Mouse (Mus musculus) limb, embryonic 14.5 days (tissue): Measurements from ENCODE around the gene Tmem129. TPM values are rescaled to one million over a fixed set of nuclear protein-coding genes. Genes with fewer than 3 reads are reported as not detected.
A peak's percentile ranks its signal among the peaks of the same experiment; 100 is the strongest.

Experiments
- ATAC-seq: fragments of 200-750 bp; cut with Nextera tagmentation; 2 replicates; pipeline ENCODE4 v1.8.0; 2017; ENCODE audit warnings: low read depth, moderate number of reproducible peaks, moderate TSS enrichment; ENCODE audit not compliant: low FRiP score
- DNase-seq: peaks from one replicate; pipeline ENCODE4 v3.0.0-alpha.2; 2015; ENCODE audit warnings: low spot score
- H3K27ac ChIP-seq: fragments of 300-500 bp; sonication (generic); replicated peaks from 2 replicates; pipeline ENCODE4 v1.5.1; 2014; ENCODE audit warnings: low read depth, mild to moderate bottlenecking, low read length, moderate library complexity, mixed read lengths
- H3K27me3 ChIP-seq: fragments of 300-500 bp; sonication (generic); 2 replicates; pipeline ENCODE4 v1.6.1; 2014; ENCODE audit warnings: low read length, mixed read lengths; ENCODE audit not compliant: control insufficient read depth, insufficient read depth
- H3K36me3 ChIP-seq: fragments of 300-500 bp; sonication (generic); 2 replicates; pipeline ENCODE4 v1.6.1; 2014; ENCODE audit warnings: mild to moderate bottlenecking, low read length, moderate library complexity, mixed read lengths; ENCODE audit not compliant: control insufficient read depth, insufficient read depth
- H3K4me1 ChIP-seq: fragments of 300-500 bp; sonication (generic); 2 replicates; pipeline ENCODE4 v1.6.1; 2014; ENCODE audit warnings: antibody characterized with exemption, low read length, mixed read lengths; ENCODE audit not compliant: control insufficient read depth, insufficient read depth
- H3K4me2 ChIP-seq: fragments of 300-500 bp; sonication (generic); replicated peaks from 2 replicates; pipeline ENCODE4 v1.6.1; 2014; ENCODE audit warnings: low read depth, mild to moderate bottlenecking, low read length, moderate library complexity; ENCODE audit not compliant: severe bottlenecking
- H3K4me3 ChIP-seq: fragments of 300-500 bp; sonication (generic); replicated peaks from 2 replicates; pipeline ENCODE4 v1.5.1; 2014; ENCODE audit warnings: low read length
- H3K9ac ChIP-seq: fragments of 300-500 bp; sonication (generic); 2 replicates; pipeline ENCODE4 v1.6.1; 2014; ENCODE audit warnings: mild to moderate bottlenecking, low read depth, low read length, moderate library complexity; ENCODE audit not compliant: severe bottlenecking
- H3K9me3 ChIP-seq: fragments of 300-500 bp; sonication (generic); 2 replicates; pipeline ENCODE4 v1.6.1; 2016; ENCODE audit warnings: low read length; ENCODE audit not compliant: control insufficient read depth
- POLR2A ChIP-seq: fragments of 200-500 bp; IDR thresholded peaks from 2 replicates; pipeline ENCODE4 v1.8.0; 2012; ENCODE audit warnings: inconsistent platforms, mild to moderate bottlenecking, moderate library complexity, borderline replicate concordance; ENCODE audit not compliant: insufficient read depth, insufficient read length; ENCODE audit errors: extremely low read depth
- WGBS: fragments of 180-500 bp; shearing (Covaris S2); extraction: QIAGEN DNeasy Blood & Tissue Kit; methylation state at CpG from one replicate; pipeline ENCODE4 v1.1.7; 2014; 5-methylcytosine and 5-hydroxymethylcytosine counted together
- polyA plus RNA-seq, 2 experiments: library from polyadenylated mRNA; depleted of rRNA in 1 of 2; stranded (reverse) in 1 of 2; unstranded in 1 of 2; fragments of >200 nt; fragmentation: Nextera tagmentation in 1 of 2; extraction: Ambion mirVana in 1 of 2; gene quantifications; 2 replicates each; pipeline versions ENCODE4 v1.2.1 to v1.2.3; 2012 to 2014

Gene Tmem129
- polyA plus RNA-seq, 2 experiments, result 44.9 to 49.9 TPM

DNA sequence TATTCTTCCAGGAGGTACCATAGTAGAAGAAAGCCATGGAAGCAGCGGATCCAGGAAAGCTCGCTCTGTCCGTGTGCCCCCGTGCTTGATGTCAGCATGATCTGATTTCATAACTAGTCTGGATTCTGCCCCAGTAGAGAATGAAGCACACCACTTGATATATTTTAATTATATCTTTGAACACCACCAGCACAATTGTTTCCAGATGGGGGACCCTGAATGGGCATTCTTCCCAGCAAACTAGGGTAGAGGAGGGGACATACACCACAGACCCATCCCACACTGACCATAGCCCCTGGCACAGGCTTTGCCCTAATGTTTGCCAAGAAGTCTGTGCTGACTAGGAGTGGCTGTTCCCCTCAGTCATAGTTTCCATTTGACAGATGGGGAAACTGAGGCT is 26.7 kb upstream of the Tmem129 start:
- Histone ChIP-seq H3K4me2 (no peak overlapping the region), H3K27ac (no peak overlapping the region), H3K4me3 (no peak overlapping the region), H3K9ac (no peak overlapping the region), H3K4me1 (peaks cover 20% of the 10 kb centered on the region), H3K27me3 (no peaks in the 10 kb centered on the region), H3K9me3 (no peaks in the 10 kb centered on the region), H3K36me3 (no peaks in the 10 kb centered on the region)
- no peak for ATAC-seq
- DNase-seq, result no peak
- WGBS, result 70% methylated on average over 4 of the region's 4 CpGs
- no peak for TF ChIP-seq POLR2A

DNA sequence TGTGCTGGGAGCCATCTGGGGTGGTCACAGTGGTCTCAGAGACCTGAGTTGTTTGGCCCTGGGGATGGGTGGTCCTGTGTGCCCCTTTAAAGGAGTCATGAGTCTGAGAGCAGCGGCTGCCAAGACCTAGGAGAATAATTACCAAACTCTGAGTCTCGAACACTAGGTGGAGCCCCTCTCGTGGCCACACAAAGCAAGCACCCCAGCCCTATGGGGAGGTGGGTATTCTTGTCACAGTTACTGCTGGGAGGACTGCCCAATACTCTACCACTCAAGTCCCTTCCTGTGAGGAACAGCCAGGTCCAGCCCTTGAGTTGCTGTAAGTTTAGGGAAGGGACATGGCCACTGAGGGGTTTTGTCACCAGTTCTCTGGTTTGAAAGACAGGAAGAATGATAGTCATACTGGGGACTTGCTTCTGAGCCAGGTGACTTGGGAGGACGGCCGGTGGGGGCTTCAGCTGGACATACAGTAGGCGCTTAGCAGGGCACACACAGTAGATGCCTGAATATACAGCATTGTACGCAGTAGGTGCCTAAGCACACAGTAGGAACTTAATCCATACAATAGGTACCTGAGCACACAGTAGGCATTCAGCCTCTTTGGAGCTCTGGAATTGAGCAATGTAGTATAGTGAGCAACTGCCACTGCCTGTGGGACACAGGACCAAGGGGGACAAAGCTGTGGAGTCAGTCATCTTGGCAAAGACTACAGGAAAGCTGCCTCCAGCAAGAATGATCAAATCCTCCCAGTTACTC is 25.9 kb upstream of the Tmem129 start:
- Histone ChIP-seq H3K9ac (no peak overlapping the region), H3K27me3 (no peaks in the 10 kb centered on the region), H3K27ac (no peak overlapping the region), H3K4me3 (no peak overlapping the region), H3K9me3 (no peaks in the 10 kb centered on the region), H3K4me1 (peaks cover 12% of the 10 kb centered on the region), H3K4me2 (no peak overlapping the region), H3K36me3 (no peaks in the 10 kb centered on the region)
- 45% methylated on average over 7 of the region's 7 CpGs for WGBS
- ATAC-seq, result no peak
- TF ChIP-seq POLR2A, result no peak
- peak; percentile 67 for DNase-seq

- no peak overlapping the region for H3K4me3 ChIP-seq
- H3K9ac ChIP-seq, result no peak overlapping the region
- TF ChIP-seq POLR2A, result no peak
- no peak for DNase-seq
- 78% methylated on average over 4 of the region's 4 CpGs for WGBS
- no peak for ATAC-seq
- no peaks in the 10 kb centered on the region for H3K27me3 ChIP-seq
- H3K9me3 ChIP-seq, result no peaks in the 10 kb centered on the region
- H3K27ac ChIP-seq, result no peak overlapping the region
- H3K4me2 ChIP-seq, result no peak overlapping the region
- H3K4me1 ChIP-seq, result peaks cover 4% of the 10 kb centered on the region; the same call in 1 of the 2 replicates
- H3K36me3 ChIP-seq, result no peaks in the 10 kb centered on the region
Observed at GRCm38 (mm10) chr5:33682963-33683362, 24.7 kb upstream of the Tmem129 start.

DNA sequence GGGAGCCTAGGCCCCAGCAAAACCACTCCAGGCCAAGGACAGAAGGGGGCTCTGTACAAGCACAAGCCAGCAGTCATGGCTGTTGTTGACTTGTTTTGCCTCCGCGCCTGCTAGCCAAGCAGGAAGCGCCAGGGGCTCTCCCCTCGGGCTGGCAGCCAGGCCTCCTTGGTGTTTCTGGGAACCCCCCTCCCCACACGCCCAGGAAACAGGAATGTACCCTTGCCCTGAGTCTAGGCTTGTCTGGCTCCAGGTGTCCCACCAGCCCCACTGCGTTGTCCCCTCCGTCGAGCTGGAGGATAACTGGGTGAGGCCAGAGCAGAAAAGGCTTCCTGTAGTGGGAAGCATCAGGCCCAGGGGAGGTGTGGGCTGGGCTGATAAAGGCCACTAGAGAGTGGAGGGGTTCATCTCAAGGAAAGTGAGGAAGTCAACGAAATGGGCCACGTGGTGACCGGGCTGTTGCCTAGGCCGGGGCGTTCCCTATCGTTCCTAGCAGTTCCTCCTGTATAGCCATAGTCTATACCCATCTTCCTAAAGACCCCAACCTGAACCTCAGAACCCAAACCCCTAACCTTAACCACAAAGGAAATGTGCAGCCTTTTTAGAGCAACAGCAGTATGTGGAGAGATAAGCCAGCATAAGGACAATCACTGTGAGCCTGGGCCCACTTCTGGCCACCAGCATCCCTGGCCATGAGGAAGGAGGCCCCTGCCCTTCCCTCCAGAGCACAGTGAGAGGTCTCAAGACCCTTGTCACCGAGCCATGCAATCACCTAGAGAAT is 23.6 kb upstream of the Tmem129 start:
- H3K9ac ChIP-seq, result no peak overlapping the region
- no peak overlapping the region for H3K4me3 ChIP-seq
- no peak overlapping the region for H3K4me2 ChIP-seq
- TF ChIP-seq POLR2A, result no peak
- ATAC-seq (no peak), DNase-seq (no peak)
- H3K4me1 ChIP-seq, result peaks cover 4% of the 10 kb centered on the region; the same call in 1 of the 2 replicates
- WGBS, result 71% methylated on average over 15 of the region's 15 CpGs
- H3K9me3 ChIP-seq, result no peaks in the 10 kb centered on the region
- no peaks in the 10 kb centered on the region for H3K36me3 ChIP-seq
- H3K27ac ChIP-seq, result no peak overlapping the region
- H3K27me3 ChIP-seq, result no peaks in the 10 kb centered on the region

DNA sequence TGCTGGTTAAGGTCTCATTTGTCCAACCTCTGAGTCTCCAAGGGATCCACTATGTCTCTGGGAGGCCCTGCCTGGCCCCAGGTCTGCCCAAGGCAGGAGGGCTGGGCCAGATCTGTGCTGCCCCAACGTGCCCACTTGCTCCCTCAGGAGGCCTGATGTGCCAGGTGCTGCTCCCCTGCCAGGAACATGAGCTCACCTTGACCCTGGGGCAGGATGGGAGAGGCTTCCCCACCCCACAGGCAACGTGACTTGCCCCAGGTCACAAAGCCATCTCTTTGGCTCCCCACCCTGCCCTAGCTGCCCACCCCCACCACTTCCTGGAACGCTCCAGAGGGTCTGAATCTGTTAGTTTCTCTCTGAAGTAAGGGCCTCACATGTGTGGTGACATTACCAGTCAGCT is 22.8 kb upstream of the Tmem129 start:
- no peak overlapping the region for H3K27ac ChIP-seq
- no peaks in the 10 kb centered on the region for H3K36me3 ChIP-seq
- H3K9ac ChIP-seq, result no peak overlapping the region
- no peaks in the 10 kb centered on the region for H3K27me3 ChIP-seq
- ATAC-seq (no peak), DNase-seq (no peak)
- WGBS, result 51% methylated on average over 3 of the region's 3 CpGs
- peaks cover 4% of the 10 kb centered on the region; the same call in 1 of the 2 replicates for H3K4me1 ChIP-seq
- no peak for TF ChIP-seq POLR2A
- H3K4me3 ChIP-seq, result no peak overlapping the region
- H3K9me3 ChIP-seq, result no peaks in the 10 kb centered on the region
- H3K4me2 ChIP-seq, result no peak overlapping the region
